9 mouse cellular contexts compared by ENCODE assay signal in the genomic region with DNA sequence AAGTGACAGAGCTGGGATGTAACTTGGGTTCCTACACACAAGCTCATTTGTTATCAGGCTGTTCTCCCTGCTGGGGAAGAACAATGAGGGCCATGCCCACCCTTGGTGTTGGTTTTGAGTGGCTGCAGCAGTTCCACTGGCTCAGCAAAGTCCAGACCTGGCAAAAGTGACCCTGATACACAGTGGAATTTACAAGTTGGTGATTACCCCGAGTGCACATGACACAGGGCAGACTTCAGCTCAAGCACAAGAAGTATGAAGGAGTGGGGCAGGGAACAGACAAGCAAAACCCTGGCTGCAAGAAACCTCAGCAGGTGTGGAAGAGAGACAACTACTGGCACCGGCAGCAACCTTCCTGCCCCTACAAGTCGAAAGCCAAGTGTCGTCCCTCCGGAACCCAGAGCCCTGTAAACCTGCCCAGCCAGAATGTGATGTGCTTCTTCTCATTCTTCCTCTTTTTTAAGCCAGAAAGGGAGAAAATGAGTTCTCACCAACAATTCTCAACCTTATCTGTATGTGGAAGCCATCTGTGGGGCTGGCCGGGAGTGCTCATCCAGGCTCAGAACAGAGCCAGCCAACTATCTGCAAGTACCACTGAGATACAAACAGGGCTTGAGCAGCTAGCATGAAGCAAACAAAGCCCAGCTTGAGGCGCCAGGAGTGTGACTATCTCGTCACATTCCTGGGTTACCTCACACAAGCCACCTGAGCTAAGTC. TPM values are rescaled to one million over a fixed set of nuclear protein-coding genes. Genes with fewer than 3 reads are reported as not detected.
DNase-seq lines count a peak whose midpoint lies in the region; ATAC-seq and TF ChIP-seq lines count a peak whose summit lies in the region.
"Had no signal": no experiment of that assay in that cellular context is flagged by ENCODE, and none has a peak within 500 bp of the region (broad histone marks: within the 10 kb centered on the region; RNA-seq: fewer than 3 reads in every experiment).

No protein-coding gene starts in this region.

- no peak for DNase-seq in hindbrain, embryonic 10.5 days (ENCODE audit: low spot score)
- no peak for DNase-seq in adrenal gland, adult 8-10 months
- no peak for DNase-seq in left cerebral cortex, postnatal 25 days (ENCODE audit: low spot score in 2 of 2)
- no peak for DNase-seq in lung, postnatal 25 days (ENCODE audit: low spot score)

- TF ChIP-seq CTCF in bone marrow macrophage, adult 2 months (IDR thresholded peaks at IDR 0.05; ENCODE audit: low read depth, low read length) = no peak
- TF ChIP-seq CTCF in intestine, postnatal 0 days (IDR thresholded peaks at IDR 0.05; ENCODE audit: low read depth) = no peak

- H3K9ac ChIP-seq in hindbrain, embryonic 12.5 days = no peak overlapping the region
- peak overlapping the region; percentile 8; the same call in 1 of the 2 replicates for H3K9ac ChIP-seq in intestine, postnatal 0 days (ENCODE audit: low read depth, low read length)

- H3K4me1 ChIP-seq in hindbrain, embryonic 10.5 days (replicated peaks) = peaks cover 33% of the 10 kb centered on the region
- peaks cover 17% of the 10 kb centered on the region for H3K4me1 ChIP-seq in hindbrain, embryonic 12.5 days
- peaks cover 63% of the 10 kb centered on the region for H3K4me1 ChIP-seq in bone marrow macrophage, adult 2 months (ENCODE audit: control insufficient read depth, insufficient read depth, low read length)
- peaks cover 22% of the 10 kb centered on the region for H3K4me1 ChIP-seq in intestine, postnatal 0 days (replicated peaks; ENCODE audit: control insufficient read depth, insufficient read depth, low read length)

- peaks cover 32% of the 10 kb centered on the region for H3K36me3 ChIP-seq in hindbrain, embryonic 10.5 days
- H3K36me3 ChIP-seq in hindbrain, embryonic 12.5 days = peaks cover 28% of the 10 kb centered on the region
- peaks cover 30% of the 10 kb centered on the region for H3K36me3 ChIP-seq in intestine, postnatal 0 days (ENCODE audit: control insufficient read depth, insufficient read depth)

- intact Hi-C loops in left cerebral cortex, postnatal 25 days (cut with DNase I) = no loop called here

- 0 out of 2 replicates have a peak overlapping the region, but pooled peaks have one; percentile 18 for H3K27ac ChIP-seq in hindbrain, embryonic 10.5 days
- H3K27ac ChIP-seq in hindbrain, embryonic 12.5 days = no peak overlapping the region; the same call in 1 of the 2 replicates
- H3K27ac ChIP-seq in bone marrow macrophage, adult 2 months (ENCODE audit: insufficient read depth, low read depth, low read length) = peak overlapping the region; percentile 87
- H3K27ac ChIP-seq in intestine, postnatal 0 days (ENCODE audit: low read depth, low read length) = peak overlapping the region; percentile 80

- ATAC-seq in hindbrain, embryonic 12.5 days (ENCODE audit: low FRiP score) = no peak
- peak; percentile 40 for ATAC-seq in intestine, postnatal 0 days
- ATAC-seq in megakaryocyte, adult 5-6 weeks (ENCODE audit: poor library complexity, severe bottlenecking) = peak; percentile 43

- no peak overlapping the region for H3K4me2 ChIP-seq in hindbrain, embryonic 12.5 days (replicated peaks)
- H3K4me2 ChIP-seq in intestine, postnatal 0 days (replicated peaks; ENCODE audit: low read depth) = 0 out of 2 replicates have a peak overlapping the region, but pooled peaks have one; percentile 14

- 67% methylated on average over 8 of the region's 8 CpGs for WGBS in hindbrain, embryonic 10.5 days
- WGBS in hindbrain, embryonic 12.5 days = 75% methylated on average over 8 of the region's 8 CpGs
- 51% methylated on average over 8 of the region's 8 CpGs for WGBS in intestine, postnatal 0 days

- no peak for TF ChIP-seq POLR2A in bone marrow macrophage, adult 2 months (IDR thresholded peaks at IDR 0.05; ENCODE audit: borderline replicate concordance, low read depth, low read length)

- no peaks in the 10 kb centered on the region for H3K9me3 ChIP-seq in hindbrain, embryonic 10.5 days
- no peaks in the 10 kb centered on the region for H3K9me3 ChIP-seq in hindbrain, embryonic 12.5 days (replicated peaks)
- no peaks in the 10 kb centered on the region for H3K9me3 ChIP-seq in intestine, postnatal 0 days (ENCODE audit: control insufficient read depth)

- H3K4me3 ChIP-seq in hindbrain, embryonic 10.5 days = no peak overlapping the region
- no peak overlapping the region for H3K4me3 ChIP-seq in hindbrain, embryonic 12.5 days
- H3K4me3 ChIP-seq in bone marrow macrophage, adult 2 months (ENCODE audit: insufficient read depth, low read length) = peak overlapping the region; percentile 26
- H3K4me3 ChIP-seq in intestine, postnatal 0 days (ENCODE audit: low read depth, low read length) = no peak overlapping the region
- H3K4me3 ChIP-seq: erythroblast, embryonic 14.5 days had no signal

- H3K27me3 ChIP-seq in hindbrain, embryonic 10.5 days (ENCODE audit: insufficient read depth, poor library complexity, severe bottlenecking) = no peaks in the 10 kb centered on the region
- no peaks in the 10 kb centered on the region for H3K27me3 ChIP-seq in hindbrain, embryonic 12.5 days
- no peaks in the 10 kb centered on the region for H3K27me3 ChIP-seq in intestine, postnatal 0 days (replicated peaks; ENCODE audit: control insufficient read depth, insufficient read depth, low read length)

RNA-seq across cellular contexts. Expression of gene Hspb9, which starts 8.3 kb away (rescaled TPM):
- polyA plus RNA-seq in hindbrain, embryonic 10.5 days (2016; fragmentation: Nextera tagmentation; extraction: Ambion mirVana) = 0.25 and 0.35 TPM in 2 replicates
- polyA plus RNA-seq in hindbrain, embryonic 12.5 days (2016; fragmentation: Nextera tagmentation; extraction: Ambion mirVana) = 0.35 and 0.38 TPM in 2 replicates
- polyA plus RNA-seq in bone marrow macrophage, adult 2 months (2012; ENCODE audit: insufficient read depth, insufficient read length, missing spikeins) = not detected in 2 replicates
- 0.44 and 0.65 TPM in 2 replicates for polyA plus RNA-seq in intestine, postnatal 0 days (2015; fragmentation: Nextera tagmentation; extraction: Ambion mirVana)
- not detected in 2 replicates for total RNA-seq in megakaryocyte, adult 5-6 weeks (2015)
- total RNA-seq in megakaryocyte, adult 5-6 weeks (2017) = 0.65 TPM in 1 of 2 replicates, not detected in the other
- under 1 TPM in 1 of 4 experiments, not detected in 3; 0.59 TPM for total RNA-seq in adrenal gland, adult 8-10 months (2022)
- total RNA-seq in left cerebral cortex, postnatal 25 days (2021) = not detected
- polyA plus RNA-seq: erythroblast, embryonic 14.5 days had no signal

RNA-seq across cellular contexts. Expression of gene Kat2a, which starts 9.7 kb away (rescaled TPM):
- 70.8 and 71.3 TPM in 2 replicates for polyA plus RNA-seq in hindbrain, embryonic 10.5 days (2016; fragmentation: Nextera tagmentation; extraction: Ambion mirVana)
- 61.4 and 61.8 TPM in 2 replicates for polyA plus RNA-seq in hindbrain, embryonic 12.5 days (2016; fragmentation: Nextera tagmentation; extraction: Ambion mirVana)
- 18.8 and 18.9 TPM in 2 replicates for polyA plus RNA-seq in bone marrow macrophage, adult 2 months (2012; ENCODE audit: insufficient read depth, insufficient read length, missing spikeins)
- polyA plus RNA-seq in intestine, postnatal 0 days (2015; fragmentation: Nextera tagmentation; extraction: Ambion mirVana) = 11.8 and 12.3 TPM in 2 replicates
- total RNA-seq in megakaryocyte, adult 5-6 weeks (2015) = 11.0 and 11.5 TPM in 2 replicates
- 8.7 and 9.0 TPM in 2 replicates for total RNA-seq in megakaryocyte, adult 5-6 weeks (2017)
- total RNA-seq in adrenal gland, adult 8-10 months (2022) = 10 to 100 TPM; 43.3 to 57.7 (median 52.2) TPM
- total RNA-seq in left cerebral cortex, postnatal 25 days (2021) = 10 to 100 TPM; 58.9 to 59.4 TPM

RNA-seq across cellular contexts. Expression of gene Rab5c, which starts 16.1 kb away (rescaled TPM):
- polyA plus RNA-seq in hindbrain, embryonic 10.5 days (2016; fragmentation: Nextera tagmentation; extraction: Ambion mirVana) = 16.8 and 37.2 TPM in 2 replicates
- polyA plus RNA-seq in hindbrain, embryonic 12.5 days (2016; fragmentation: Nextera tagmentation; extraction: Ambion mirVana) = 17.7 and 19.9 TPM in 2 replicates
- 269 and 300 TPM in 2 replicates for polyA plus RNA-seq in bone marrow macrophage, adult 2 months (2012; ENCODE audit: insufficient read depth, insufficient read length, missing spikeins)
- 62.2 and 62.7 TPM in 2 replicates for polyA plus RNA-seq in intestine, postnatal 0 days (2015; fragmentation: Nextera tagmentation; extraction: Ambion mirVana)
- total RNA-seq in megakaryocyte, adult 5-6 weeks (2015) = 167 and 170 TPM in 2 replicates
- 136 and 142 TPM in 2 replicates for total RNA-seq in megakaryocyte, adult 5-6 weeks (2017)
- total RNA-seq in adrenal gland, adult 8-10 months (2022) = 100 to 1,000 TPM; 183 to 210 (median 190) TPM
- 100 to 1,000 TPM; 152 to 158 TPM for total RNA-seq in left cerebral cortex, postnatal 25 days (2021)

RNA-seq across cellular contexts. Expression of gene Dhx58, which starts 17.9 kb away (rescaled TPM):
- polyA plus RNA-seq in hindbrain, embryonic 10.5 days (2016; fragmentation: Nextera tagmentation; extraction: Ambion mirVana) = 1.9 and 2.9 TPM in 2 replicates
- 1.4 and 2.7 TPM in 2 replicates for polyA plus RNA-seq in hindbrain, embryonic 12.5 days (2016; fragmentation: Nextera tagmentation; extraction: Ambion mirVana)
- 58.8 and 58.9 TPM in 2 replicates for polyA plus RNA-seq in bone marrow macrophage, adult 2 months (2012; ENCODE audit: insufficient read depth, insufficient read length, missing spikeins)
- 9.8 and 10.0 TPM in 2 replicates for polyA plus RNA-seq in intestine, postnatal 0 days (2015; fragmentation: Nextera tagmentation; extraction: Ambion mirVana)
- 23.7 and 24.9 TPM in 2 replicates for total RNA-seq in megakaryocyte, adult 5-6 weeks (2015)
- 36.9 and 50.9 TPM in 2 replicates for total RNA-seq in megakaryocyte, adult 5-6 weeks (2017)
- 100 to 1,000 TPM in 1 of 4 experiments, 10 to 100 TPM in 3; 56.4 to 143 (median 79.7) TPM for total RNA-seq in adrenal gland, adult 8-10 months (2022)
- total RNA-seq in left cerebral cortex, postnatal 25 days (2021) = 1 to 10 TPM; 1.9 to 2.6 TPM

RNA-seq across cellular contexts. Expression of gene Zfp385c, which starts 29.7 kb away (rescaled TPM):
- 0.26 and 0.68 TPM in 2 replicates for polyA plus RNA-seq in hindbrain, embryonic 10.5 days (2016; fragmentation: Nextera tagmentation; extraction: Ambion mirVana)
- polyA plus RNA-seq in hindbrain, embryonic 12.5 days (2016; fragmentation: Nextera tagmentation; extraction: Ambion mirVana) = 0.53 and 0.74 TPM in 2 replicates
- not detected in 2 replicates for polyA plus RNA-seq in bone marrow macrophage, adult 2 months (2012; ENCODE audit: insufficient read depth, insufficient read length, missing spikeins)
- 0.09 and 0.20 TPM in 2 replicates for polyA plus RNA-seq in intestine, postnatal 0 days (2015; fragmentation: Nextera tagmentation; extraction: Ambion mirVana)
- not detected in 2 replicates for total RNA-seq in megakaryocyte, adult 5-6 weeks (2015)
- total RNA-seq in megakaryocyte, adult 5-6 weeks (2017) = not detected in 2 replicates
- 1 to 10 TPM in 1 of 4 experiments, under 1 TPM in 3; 0.29 to 3.4 (median 0.66) TPM for total RNA-seq in adrenal gland, adult 8-10 months (2022)
- total RNA-seq in left cerebral cortex, postnatal 25 days (2021) = under 1 TPM; 0.16 to 0.30 TPM
- polyA plus RNA-seq: erythroblast, embryonic 14.5 days had no signal
